Mouse (Mus musculus): ENCODE measurements around the gene Kcnip2. TPM values are rescaled to one million over a fixed set of nuclear protein-coding genes. Genes with fewer than 3 reads are reported as not detected.

The Kcnip2 gene
- polyA plus RNA-seq (2012; ENCODE audit: insufficient read depth, insufficient read length, missing spikeins), result not detected in 2 replicates

DNA sequence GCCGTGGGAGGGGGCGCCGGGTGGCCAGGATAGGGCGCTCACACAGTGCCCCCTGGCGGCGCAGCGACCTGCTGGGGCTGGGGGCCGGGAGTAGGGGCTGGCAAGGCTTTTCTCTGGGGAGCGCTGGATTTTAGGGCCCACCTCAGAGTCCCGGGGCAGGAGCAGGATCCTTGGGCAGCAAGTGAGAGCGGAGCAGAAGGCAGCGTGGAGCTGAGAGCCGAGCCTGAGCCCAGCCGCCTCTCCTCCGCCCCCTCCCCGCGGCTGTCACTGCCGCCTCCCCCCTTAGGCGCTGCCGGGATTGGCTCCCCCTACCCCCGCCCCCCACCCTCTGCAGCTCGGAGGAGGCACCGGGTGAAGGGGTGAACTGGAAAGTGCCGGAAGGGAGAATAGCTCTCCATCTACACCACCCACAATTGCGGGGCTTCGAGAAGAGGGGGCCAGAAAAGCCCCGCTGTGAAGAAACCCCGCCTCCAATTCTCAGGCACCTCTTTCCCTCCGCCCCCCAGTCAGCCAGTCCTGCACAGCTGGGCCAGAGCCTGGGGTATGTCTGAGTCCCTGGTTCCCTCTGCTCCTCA is at the start of gene Kcnip2:
TSS of gene Kcnip2 (minus strand) at position 231 of the 575 bp plus-strand sequence.
- H3K4me1 ChIP-seq (ENCODE audit: control insufficient read depth, insufficient read depth, insufficient read length, low read length), result peaks cover 3% of the 10 kb centered on the region; the same call in 1 of the 2 replicates
- no peak within 1 kb of the TSS for H3K27ac ChIP-seq (replicated peaks; ENCODE audit: low read depth, low read length)
- no peak within 1 kb of the TSS for H3K4me3 ChIP-seq (ENCODE audit: insufficient read depth, low read depth, low read length)

DNA sequence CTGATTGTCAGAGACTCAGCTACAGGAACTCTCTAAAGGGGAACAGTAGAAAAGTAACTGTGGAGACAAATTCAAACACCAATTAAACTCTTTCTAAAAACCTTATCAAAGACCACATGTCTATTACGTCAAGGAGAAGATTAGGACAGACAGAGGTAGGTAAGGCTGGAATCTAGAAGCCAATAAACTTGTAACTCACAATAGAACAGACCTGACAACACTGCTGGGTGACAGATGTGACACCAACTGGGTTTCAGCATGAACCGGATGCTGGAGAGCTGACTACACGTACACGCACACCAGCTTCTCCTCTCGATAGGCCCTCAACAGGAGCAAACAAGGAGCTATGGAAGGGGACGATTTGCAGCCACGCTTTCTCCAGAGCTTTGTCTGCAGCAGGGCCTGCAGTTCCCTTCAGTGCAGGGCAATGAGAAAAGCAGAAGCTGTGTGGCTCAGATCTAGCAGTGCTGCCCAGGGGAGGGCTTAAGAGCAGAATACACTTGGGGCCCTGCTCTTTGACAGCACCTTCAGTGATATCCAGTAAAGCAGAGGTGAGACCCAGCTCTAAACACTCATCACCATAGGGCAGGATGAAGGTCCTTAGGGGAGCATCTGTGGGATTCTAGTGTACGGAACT is 39.5 kb upstream of the Kcnip2 start:
- no peak overlapping the region for H3K4me3 ChIP-seq (ENCODE audit: insufficient read depth, low read depth, low read length)
- no peaks in the 10 kb centered on the region for H3K4me1 ChIP-seq (ENCODE audit: control insufficient read depth, insufficient read depth, insufficient read length, low read length)
- H3K27ac ChIP-seq (replicated peaks; ENCODE audit: low read depth, low read length), result no peak overlapping the region

DNA sequence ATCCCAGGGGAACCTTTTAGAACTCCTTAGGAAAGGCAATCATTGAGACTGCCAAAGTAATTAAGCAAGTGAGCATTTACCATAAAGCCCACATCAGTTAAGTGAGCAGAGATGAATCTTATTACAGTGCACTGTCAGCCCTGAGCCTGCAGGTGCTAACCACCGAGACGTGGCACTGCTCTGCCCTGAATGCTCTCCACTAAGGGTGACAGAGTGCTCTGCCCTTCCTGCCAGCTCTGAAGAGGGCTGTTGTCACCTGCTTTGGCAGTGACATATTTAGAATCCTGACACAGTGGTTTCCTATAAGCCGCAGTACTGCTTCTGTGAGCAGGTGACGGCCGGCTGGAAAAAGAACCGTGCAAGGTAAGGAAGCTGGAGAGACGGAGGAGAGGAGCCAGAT is 38.7 kb upstream of the Kcnip2 start:
- Histone ChIP-seq H3K4me3 (ENCODE audit: insufficient read depth, low read depth, low read length) (no peak overlapping the region), H3K27ac (replicated peaks; ENCODE audit: low read depth, low read length) (no peak overlapping the region), H3K4me1 (ENCODE audit: control insufficient read depth, insufficient read depth, insufficient read length, low read length) (no peaks in the 10 kb centered on the region)

DNA sequence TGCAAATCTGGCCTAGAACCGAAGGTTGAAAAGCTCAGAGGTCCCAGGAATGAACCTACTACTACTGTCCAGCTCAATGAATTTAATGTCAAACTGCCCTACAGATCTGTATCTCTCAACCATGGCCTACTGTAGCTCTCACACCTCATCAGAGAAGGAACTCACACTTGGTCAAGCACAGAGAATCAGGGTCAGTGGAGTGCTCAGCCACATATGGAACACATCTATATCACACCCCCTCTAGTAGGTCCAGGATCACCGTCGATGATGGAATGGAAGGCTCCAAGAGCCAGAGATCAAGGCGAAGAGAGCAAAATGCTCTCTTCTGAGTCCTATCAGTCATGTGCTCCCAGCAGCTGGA is 31.9 kb upstream of the Kcnip2 start:
- H3K4me3 ChIP-seq (ENCODE audit: insufficient read depth, low read depth, low read length), result no peak overlapping the region
- H3K27ac ChIP-seq (replicated peaks; ENCODE audit: low read depth, low read length), result no peak overlapping the region

DNA sequence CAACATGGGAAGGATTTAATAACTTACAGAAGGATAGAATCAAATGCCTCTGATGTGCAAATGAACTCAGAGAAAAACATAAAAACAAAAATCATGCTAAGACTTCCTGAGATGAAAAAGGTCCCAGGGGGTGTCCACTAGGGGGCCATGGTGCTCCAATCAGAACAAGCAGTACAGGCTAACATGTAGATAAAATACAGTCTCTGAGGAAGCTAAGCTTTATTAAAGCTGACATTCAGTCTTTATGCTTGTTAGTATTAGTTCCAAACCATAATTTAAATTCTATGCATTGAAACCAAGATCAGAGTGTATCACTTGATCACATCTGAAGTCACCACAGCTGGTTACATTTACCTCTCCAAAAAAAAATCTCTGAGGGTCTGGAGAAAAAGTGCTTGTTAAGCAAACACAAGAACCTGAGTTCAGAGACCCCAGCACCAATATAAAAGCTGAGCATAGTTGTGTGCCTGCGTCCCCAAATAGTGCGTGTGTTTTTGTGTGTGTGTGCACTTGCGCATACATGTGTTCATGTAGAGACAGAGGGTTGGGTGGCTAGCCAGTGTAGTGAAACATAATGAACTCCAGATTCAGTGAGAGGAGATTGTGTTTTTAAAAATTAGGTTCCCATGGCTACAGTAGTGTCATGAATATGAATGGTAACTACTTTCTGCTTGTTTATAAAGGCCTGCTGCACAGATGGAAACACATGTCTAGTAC is 31.3 kb upstream of the Kcnip2 start:
- Histone ChIP-seq H3K4me3 (ENCODE audit: insufficient read depth, low read depth, low read length) (no peak overlapping the region), H3K27ac (replicated peaks; ENCODE audit: low read depth, low read length) (no peak overlapping the region), H3K4me1 (ENCODE audit: control insufficient read depth, insufficient read depth, insufficient read length, low read length) (no peaks in the 10 kb centered on the region)

More for the DNA sequence above, 31.9 kb upstream of the Kcnip2 start:
- H3K4me1 ChIP-seq (ENCODE audit: control insufficient read depth, insufficient read depth, insufficient read length, low read length), result no peaks in the 10 kb centered on the region

DNA sequence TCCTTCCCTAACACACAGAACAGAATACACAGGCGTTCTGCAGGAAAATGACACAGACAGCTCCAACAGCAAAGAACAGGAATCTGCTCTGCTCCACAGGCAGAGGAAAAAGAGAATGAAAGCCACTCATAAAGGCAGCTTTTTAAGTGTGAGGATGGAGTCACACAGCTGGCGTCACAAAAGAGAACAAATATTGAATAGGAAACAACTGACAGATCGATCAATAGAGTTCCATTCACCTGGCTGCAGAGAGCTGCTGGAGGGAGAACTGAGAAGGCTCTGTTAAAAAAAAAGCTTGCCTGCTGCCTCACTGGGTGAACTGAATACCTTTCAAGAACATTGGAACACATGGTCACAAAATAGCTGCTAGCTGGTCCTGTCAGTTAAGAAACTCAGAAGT is 28.3 kb upstream of the Kcnip2 start:
- Histone ChIP-seq H3K27ac (replicated peaks; ENCODE audit: low read depth, low read length) (no peak overlapping the region), H3K4me1 (ENCODE audit: control insufficient read depth, insufficient read depth, insufficient read length, low read length) (no peaks in the 10 kb centered on the region), H3K4me3 (ENCODE audit: insufficient read depth, low read depth, low read length) (no peak overlapping the region)

DNA sequence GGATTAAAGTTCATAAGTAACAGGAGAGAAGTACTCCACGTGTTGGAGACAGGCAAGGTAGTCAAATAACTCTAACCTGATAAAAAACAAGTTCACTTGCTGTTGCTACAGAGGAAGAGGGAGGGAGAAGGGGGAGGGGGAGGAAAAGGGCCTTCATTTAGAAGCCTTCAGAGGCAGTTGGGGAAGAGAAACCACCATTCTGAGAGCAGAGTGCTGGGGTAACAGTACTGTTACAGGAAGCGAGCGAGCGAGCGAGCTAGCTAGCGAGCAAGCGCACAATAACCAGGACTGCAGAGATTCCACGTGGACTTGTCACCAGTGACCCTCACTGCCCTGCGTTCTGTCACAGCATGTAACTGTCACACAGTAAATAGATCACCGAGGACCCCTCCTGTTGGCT is 27.6 kb upstream of the Kcnip2 start:
- Histone ChIP-seq H3K4me3 (ENCODE audit: insufficient read depth, low read depth, low read length) (no peak overlapping the region), H3K4me1 (ENCODE audit: control insufficient read depth, insufficient read depth, insufficient read length, low read length) (no peaks in the 10 kb centered on the region), H3K27ac (replicated peaks; ENCODE audit: low read depth, low read length) (no peak overlapping the region)

DNA sequence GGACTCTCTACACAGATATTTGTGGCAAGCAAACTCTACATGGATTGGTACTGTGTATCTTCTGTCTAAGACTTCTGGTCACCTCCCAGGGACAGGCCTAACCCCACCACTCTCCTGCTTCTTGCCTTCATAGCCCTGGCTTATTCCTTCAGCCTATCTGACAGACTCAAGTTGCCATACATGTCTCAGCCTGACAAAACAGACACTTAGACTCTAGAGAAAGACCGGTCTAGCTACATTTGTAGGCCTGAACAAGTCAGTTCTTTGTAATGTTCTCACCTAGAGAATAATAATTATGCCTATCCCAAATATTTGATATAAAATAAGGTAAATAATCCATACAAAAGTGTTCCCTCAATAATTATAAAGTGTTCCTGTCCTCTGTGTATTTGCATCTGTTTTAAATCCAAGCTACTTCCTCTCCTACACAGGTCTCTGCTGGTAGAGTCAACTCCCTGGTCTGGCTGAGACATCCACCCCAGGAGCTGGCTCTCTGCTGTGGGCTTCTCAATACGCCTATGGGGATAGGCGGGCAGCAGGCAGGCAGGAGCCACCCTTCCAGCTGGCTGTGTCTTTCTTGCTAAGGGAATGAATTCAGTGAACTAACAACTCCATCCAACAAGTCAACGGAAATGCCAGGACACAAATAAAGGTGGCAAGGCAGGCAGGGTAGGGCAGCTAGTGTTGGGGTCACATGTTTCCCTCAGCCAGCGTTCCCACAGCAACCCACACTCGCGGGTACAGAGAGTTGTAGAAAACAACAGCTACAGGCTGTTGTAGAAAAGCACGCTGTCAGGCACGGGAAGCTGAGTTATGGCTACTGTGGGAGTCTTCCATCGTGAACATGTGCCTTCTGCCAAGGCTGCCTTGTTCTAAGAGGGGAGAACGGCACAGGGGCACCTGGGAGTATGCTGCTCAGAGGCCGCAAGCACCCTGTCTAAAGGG is 21.5 kb upstream of the Kcnip2 start:
- no peak overlapping the region for H3K4me3 ChIP-seq (ENCODE audit: insufficient read depth, low read depth, low read length)
- no peaks in the 10 kb centered on the region for H3K4me1 ChIP-seq (ENCODE audit: control insufficient read depth, insufficient read depth, insufficient read length, low read length)
- H3K27ac ChIP-seq (replicated peaks; ENCODE audit: low read depth, low read length), result no peak overlapping the region

DNA sequence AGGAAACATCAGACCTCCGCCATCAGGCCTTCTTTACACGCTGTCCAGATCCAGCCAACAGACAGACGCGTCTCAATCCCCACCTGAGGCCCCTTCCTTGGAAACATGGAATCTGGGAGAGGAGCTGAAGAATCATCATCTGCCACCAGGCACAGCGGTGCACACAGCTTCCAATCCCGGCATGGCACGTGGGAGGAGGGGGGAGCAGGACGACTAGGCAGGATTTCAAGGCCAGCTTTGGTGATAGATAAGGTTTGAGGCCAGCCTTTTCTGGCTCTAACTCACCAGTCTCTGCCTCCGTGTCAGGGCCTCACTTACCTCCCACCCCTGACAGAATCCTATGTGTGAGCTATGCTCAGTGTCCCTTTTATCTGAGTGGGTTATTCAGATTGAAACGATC is 19.6 kb upstream of the Kcnip2 start:
- Histone ChIP-seq H3K27ac (replicated peaks; ENCODE audit: low read depth, low read length) (no peak overlapping the region), H3K4me1 (ENCODE audit: control insufficient read depth, insufficient read depth, insufficient read length, low read length) (no peaks in the 10 kb centered on the region), H3K4me3 (ENCODE audit: insufficient read depth, low read depth, low read length) (no peak overlapping the region)

DNA sequence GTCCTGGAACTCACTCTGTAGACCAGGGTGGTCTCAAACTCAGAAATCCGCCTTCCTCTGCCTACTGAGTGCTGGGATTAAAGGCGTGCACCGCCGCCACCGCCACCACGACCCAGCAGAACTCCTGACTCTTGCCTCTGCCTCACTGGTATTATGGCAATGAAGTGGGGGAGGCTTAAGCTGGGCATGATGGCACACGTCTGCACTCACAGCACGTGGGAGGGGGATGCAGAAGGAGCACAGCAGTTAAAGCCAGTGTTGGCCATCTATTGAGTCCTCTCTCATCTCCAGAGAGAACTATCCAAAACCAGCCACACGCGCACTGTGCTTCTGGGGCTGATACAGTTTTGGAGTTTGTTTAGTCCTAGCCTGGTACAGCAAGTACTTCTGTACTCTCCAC is 17.8 kb upstream of the Kcnip2 start:
- H3K4me3 ChIP-seq (ENCODE audit: insufficient read depth, low read depth, low read length), result no peak overlapping the region
- H3K4me1 ChIP-seq (ENCODE audit: control insufficient read depth, insufficient read depth, insufficient read length, low read length), result no peaks in the 10 kb centered on the region

DNA sequence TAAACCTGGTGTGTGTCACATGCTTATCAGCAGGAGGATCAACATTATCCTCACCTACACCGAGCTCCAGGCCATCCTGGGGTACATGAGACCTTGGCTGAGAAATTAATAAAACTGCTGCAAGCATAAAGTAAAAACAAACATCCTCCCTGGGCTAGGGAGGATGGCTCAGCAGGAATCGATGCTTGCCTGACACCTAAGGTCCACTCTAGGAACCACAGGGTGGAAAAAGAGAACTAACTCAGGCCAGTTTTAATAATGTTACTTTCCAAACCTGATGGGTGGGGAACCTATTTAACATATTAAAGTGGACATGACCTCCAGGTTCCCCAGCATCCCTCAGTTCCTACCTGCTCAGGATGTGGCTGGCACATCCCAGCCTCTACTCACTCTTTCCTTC is 14.8 kb upstream of the Kcnip2 start:
- H3K27ac ChIP-seq (replicated peaks; ENCODE audit: low read depth, low read length), result no peak overlapping the region
- H3K4me3 ChIP-seq (ENCODE audit: insufficient read depth, low read depth, low read length), result no peak overlapping the region
- no peaks in the 10 kb centered on the region for H3K4me1 ChIP-seq (ENCODE audit: control insufficient read depth, insufficient read depth, insufficient read length, low read length)

More for the DNA sequence above, 17.8 kb upstream of the Kcnip2 start:
- H3K27ac ChIP-seq (replicated peaks; ENCODE audit: low read depth, low read length), result no peak overlapping the region

DNA sequence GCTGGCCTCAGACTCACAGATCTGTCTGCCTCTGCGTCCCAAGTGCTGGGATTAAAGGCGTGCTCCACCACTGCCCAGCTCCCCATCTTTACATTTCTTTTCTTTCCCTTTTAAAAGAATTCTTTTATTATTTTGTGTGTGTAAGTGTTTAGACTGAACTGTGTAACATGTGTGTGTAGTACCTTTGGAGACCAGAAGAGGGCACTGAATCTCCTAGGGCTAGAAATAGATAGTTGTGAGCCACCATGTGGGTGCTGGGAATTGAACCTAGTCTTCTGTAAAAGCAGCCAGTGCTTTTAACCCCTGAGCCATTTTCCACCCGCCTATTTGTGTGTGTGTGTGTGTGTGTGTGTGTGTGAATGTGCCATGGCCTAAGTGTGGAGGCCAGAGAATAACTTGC is 11.9 kb upstream of the Kcnip2 start:
- no peak overlapping the region for H3K27ac ChIP-seq (replicated peaks; ENCODE audit: low read depth, low read length)
- no peak overlapping the region for H3K4me3 ChIP-seq (ENCODE audit: insufficient read depth, low read depth, low read length)
- H3K4me1 ChIP-seq (ENCODE audit: control insufficient read depth, insufficient read depth, insufficient read length, low read length), result no peaks in the 10 kb centered on the region

DNA sequence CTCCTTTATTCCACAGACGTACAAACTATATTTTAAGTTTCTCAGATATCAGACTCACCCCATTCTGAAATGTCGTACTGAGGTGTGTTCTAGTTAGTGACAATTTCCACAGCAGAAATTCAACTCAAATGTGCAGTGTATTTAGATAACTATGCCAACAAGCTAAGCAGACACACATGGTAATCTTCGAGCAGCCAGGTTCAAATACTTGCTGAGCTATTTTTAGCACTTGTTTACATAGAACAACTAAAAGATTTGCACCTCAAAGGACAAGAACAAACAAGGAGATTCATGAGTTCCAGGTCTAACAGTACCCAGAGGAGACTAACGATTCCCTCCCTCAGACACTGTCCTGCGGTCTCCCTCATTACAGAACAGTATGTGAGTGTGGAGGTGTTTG is 11.3 kb upstream of the Kcnip2 start:
- H3K4me3 ChIP-seq (ENCODE audit: insufficient read depth, low read depth, low read length), result no peak overlapping the region
- no peaks in the 10 kb centered on the region for H3K4me1 ChIP-seq (ENCODE audit: control insufficient read depth, insufficient read depth, insufficient read length, low read length)
- no peak overlapping the region for H3K27ac ChIP-seq (replicated peaks; ENCODE audit: low read depth, low read length)

DNA sequence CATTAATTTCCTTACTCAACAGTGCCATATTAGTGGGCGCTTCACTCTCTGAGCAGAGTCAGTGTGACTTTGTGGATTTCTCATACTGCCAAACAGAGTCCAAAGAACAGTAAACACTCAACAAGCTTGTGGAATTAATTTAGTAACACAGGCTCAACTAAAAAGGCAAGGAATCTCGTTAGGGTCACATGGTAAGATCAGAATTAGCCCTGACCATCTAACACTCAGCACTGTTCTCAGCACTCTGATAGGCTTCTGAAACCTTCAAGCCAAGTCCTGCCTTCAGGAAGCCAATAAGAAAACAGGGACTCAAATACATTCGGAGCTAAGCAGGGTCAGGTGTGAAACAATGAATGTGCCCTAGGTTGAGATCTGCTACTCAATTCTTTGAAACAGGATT is 10.3 kb upstream of the Kcnip2 start:
- H3K27ac ChIP-seq (replicated peaks; ENCODE audit: low read depth, low read length), result no peak overlapping the region
- no peak overlapping the region for H3K4me3 ChIP-seq (ENCODE audit: insufficient read depth, low read depth, low read length)
- H3K4me1 ChIP-seq (ENCODE audit: control insufficient read depth, insufficient read depth, insufficient read length, low read length), result peaks cover 4% of the 10 kb centered on the region; the same call in 1 of the 2 replicates

DNA sequence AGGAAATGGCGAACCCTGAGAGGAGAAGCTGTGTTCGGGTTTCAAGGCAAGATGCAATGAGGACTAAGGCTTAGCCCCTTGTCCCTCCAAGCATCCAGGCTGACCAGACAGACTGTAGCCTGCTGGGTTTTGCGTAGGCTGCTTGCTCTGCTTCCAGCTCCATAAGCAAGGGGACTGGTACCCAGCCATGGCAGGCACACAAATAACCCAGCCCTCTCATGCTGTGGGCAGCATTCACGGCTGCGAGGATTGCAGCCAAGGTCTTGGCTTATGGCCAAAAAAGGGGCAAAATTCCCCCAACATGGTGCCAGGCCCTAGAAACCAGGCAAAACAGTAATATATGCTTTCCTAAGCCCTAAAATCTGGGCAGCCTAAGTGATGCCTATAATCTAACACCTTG is 6.0 kb upstream of the Kcnip2 start:
- Histone ChIP-seq H3K4me1 (ENCODE audit: control insufficient read depth, insufficient read depth, insufficient read length, low read length) (peaks cover 8% of the 10 kb centered on the region; the same call in 1 of the 2 replicates), H3K27ac (replicated peaks; ENCODE audit: low read depth, low read length) (no peak overlapping the region), H3K4me3 (ENCODE audit: insufficient read depth, low read depth, low read length) (no peak overlapping the region)

All from brown adipose tissue, adult 24 weeks (tissue).